Mouse (Mus musculus): ENCODE results near the gene Rftn1. TPM values are rescaled to one million over a fixed set of nuclear protein-coding genes. Genes with fewer than 3 reads are reported as not detected.

The Rftn1 gene
- 10.5 TPM for polyA plus RNA-seq (2014; fragmentation: Illumina TruSeq; extraction: RNeasy Lipid Tissue Mini Kit (QIAGEN cat#74804); ENCODE audit: low read depth, low replicate concordance)

DNA sequence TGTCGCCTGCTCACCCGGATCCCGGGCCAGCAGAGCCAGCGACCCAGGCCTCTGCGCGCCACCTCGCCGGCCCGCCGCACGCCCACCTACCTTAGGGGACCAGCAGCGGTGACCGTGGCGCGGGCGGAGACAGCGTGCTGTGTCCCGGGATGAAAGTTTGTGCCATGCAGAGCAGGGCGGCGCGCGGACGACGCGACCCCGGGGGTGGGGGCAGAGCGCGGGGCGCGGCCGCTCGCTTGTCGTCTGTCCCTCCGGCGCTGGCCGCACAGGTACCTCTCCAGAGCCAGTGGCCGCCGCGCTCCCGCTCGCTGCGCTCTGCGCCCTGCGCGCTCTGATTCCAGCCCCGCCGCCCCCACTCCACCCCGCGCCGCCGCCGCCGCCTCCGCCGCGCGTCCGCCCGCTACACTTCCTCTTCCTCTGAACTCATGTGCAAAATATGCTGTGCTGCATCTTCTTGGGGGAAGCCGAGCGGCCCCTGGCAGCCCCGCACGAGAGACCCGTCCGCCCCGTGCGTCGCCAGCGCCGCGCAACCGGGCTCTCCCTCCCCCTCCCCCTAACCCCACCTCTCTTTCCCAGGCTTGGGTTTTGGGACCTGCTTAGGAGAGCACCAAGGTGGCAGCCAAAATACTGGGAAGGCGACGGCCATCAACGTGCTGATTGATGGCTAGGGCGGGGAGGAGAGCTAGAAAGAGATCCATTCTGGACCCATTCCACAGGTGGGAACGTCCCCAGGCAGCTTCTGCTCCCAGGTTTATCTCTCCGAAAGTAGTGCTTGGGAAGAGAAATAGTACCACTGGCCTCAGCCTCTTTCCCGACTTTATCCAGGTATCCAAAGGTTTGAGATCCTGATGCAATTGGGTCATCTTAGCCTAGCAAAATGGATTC, at the start of gene Rftn1:
Gene Rftn1, minus strand, starts transcription at position 544 of the 885 bp plus-strand sequence.

Other genes with a start within 250 kb of the Rftn1 start
- gene Dazl, start 103.0 kb upstream of the Rftn1 start, polyA plus RNA-seq (2014; fragmentation: Illumina TruSeq; extraction: RNeasy Lipid Tissue Mini Kit (QIAGEN cat#74804); ENCODE audit: low read depth, low replicate concordance), result 1.7 TPM

Data from adipose tissue, adult 10 weeks (tissue).